Mouse (Mus musculus) induced T-regulatory cell, adult 2 months (primary cell): Measurements from ENCODE around the gene Fcgrt.

Source experiments
- DNase-seq: peaks from one replicate; pipeline ENCODE4 v3.0.0-alpha.2; 2012; ENCODE audit warnings: low read depth

The Fcgrt gene

GRCm38 (mm10) chr7:45056329-45056971 is 47.2 kb downstream of the Fcgrt start:
- DNase-seq: no peak

GRCm38 (mm10) chr7:45053931-45054510 is 49.6 kb downstream of the Fcgrt start:
- peak; percentile 98 for DNase-seq

- DNase-seq: peak; percentile 90
Observed at GRCm38 (mm10) chr7:45053117-45053930, 50.3 kb downstream of the Fcgrt start.

GRCm38 (mm10) chr7:45052862-45053116 is 50.9 kb downstream of the Fcgrt start, which contains the start of gene Prr12:
Gene Prr12 (minus strand): TSS chr7:45052881.
- no peak for DNase-seq

- peak; percentile 50 for DNase-seq
Observed at GRCm38 (mm10) chr7:45052181-45052861, 51.3 kb downstream of the Fcgrt start.

GRCm38 (mm10) chr7:45051601-45051974 is 52.1 kb downstream of the Fcgrt start:
- peak; percentile 45 for DNase-seq

DNA sequence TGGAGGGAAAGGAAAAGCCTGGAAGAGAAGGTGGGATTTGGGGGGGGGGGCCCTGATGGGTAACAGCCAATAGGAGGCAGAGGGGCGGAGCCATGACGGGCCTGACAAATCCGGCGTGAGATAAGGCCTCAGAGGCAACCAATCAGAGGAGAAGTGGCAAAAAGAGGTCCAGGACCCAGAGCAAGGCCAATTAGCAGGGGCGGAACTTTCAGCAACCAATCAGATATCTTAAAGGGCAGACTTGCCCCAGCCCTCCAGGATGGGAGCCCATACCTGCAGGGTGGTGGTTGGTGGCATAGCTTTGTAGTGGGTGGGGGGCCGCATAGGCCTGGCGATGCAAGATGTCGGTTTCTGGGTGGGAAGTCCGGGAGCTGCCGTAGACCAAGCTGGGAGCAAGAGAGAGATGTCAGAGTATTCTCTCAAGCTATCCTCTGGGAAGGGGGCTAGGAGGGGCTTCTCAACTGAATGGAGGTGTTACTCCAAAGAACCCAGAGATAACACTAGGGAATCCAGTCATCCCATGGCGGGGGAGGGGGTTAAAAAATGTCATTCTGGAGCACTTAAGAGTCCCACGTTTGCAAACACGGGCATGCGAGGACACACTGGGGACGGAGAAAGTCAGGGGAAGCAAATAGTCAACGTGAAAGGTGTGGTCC is 52.6 kb downstream of the Fcgrt start:
- DNase-seq: peak; percentile 71

- DNase-seq: no peak
Observed at GRCm38 (mm10) chr7:45048923-45049657, 54.6 kb downstream of the Fcgrt start.

GRCm38 (mm10) chr7:45048001-45048890 is 55.4 kb downstream of the Fcgrt start:
- DNase-seq: no peak

- no peak for DNase-seq
Observed at GRCm38 (mm10) chr7:45047491-45047890, 56.2 kb downstream of the Fcgrt start.

GRCm38 (mm10) chr7:45046853-45047350 is 56.7 kb downstream of the Fcgrt start:
- DNase-seq: no peak

GRCm38 (mm10) chr7:45045741-45046140 is 57.9 kb downstream of the Fcgrt start:
- DNase-seq: no peak

DNA sequence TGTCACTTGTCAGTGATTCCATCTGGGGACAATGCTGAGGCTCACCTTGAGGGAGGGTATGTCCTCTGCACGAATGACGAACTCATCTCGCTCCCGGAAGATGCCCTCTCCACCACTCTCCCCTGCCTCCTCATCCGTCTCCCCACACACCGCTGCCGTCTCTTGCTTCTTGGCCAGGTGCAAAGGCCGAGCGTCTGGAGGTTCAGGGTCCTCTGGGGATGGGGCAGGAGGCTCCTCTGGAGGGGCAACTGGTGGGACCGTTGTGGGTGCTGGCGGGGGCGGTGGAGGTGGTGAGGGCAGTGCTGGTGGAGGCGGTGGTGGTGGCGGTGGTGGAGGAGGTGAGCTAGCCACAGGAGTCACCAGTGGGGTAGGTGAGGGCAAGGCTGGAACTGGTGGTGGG is 60.3 kb downstream of the Fcgrt start:
- DNase-seq: no peak
